Mouse (Mus musculus) stomach, postnatal 0 days (tissue): Measurements from ENCODE around the gene Dnal4.

Source experiments
- CTCF ChIP-seq: IDR thresholded peaks from 2 replicates; pipeline ENCODE4 v1.5.1; 2016; ENCODE audit warnings: antibody characterized with exemption, low read depth, mild to moderate bottlenecking, moderate library complexity
- EP300 ChIP-seq: optimal IDR thresholded peaks from 2 replicates; pipeline ENCODE3; 2016; ENCODE audit warnings: antibody characterized with exemption

DNA sequence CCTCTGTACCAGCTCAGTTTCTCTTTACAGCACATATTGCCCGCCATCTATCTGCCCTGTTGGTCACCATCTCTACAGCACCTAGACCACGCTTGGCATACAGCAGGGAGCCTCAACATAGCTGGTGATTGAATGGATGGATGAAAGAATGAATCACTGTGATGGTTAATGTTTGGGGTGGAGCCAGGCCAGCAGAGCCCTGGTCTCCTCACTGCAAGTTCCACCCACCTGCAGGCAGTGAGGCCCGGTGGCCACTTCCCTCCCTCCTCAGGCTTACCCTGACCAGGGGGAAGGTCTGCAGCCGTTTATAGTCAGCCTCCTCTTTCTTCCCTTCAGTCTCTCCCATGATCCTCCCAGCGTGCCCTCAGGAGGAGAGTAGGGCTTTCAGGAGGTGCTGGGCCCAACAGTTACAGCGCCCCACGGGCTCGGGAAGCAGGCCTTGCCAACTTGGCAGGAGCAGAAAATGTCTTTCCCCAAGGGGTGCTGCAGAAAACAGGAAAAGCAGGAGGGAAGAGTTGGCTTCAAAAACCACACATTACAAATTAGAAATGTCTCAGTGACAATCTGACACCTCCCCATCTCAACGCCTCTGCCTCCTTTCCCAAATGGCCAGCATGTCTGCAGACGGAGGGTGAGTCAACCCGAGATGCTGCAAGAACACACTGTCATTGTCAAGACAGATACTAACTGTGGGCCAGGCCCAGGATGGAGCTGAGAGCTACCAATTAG is 12.9 kb downstream of the Dnal4 start:
- TF ChIP-seq CTCF (no peak), EP300 (no peak)
